Mouse (Mus musculus) urinary bladder, postnatal 14 days (tissue): ENCODE results near the gene Acsm4.
"Not testable (repeated sequence)": the region's sequence is repeated elsewhere in the genome, so short reads cannot be mapped to it uniquely, and the experiment has no call there.

Experiments used
- DNase-seq: peaks from one replicate; pipeline ENCODE4 v3.0.0; 2021; ENCODE audit warnings: low spot score

The Acsm4 gene

GRCm38 (mm10) chr7:119689726-119690125, at the start of gene Acsm4:
Gene Acsm4, plus strand, starts transcription at chr7:119690026.
- no peak for DNase-seq

GRCm38 (mm10) chr7:119642307-119642706, 47.5 kb upstream of the Acsm4 start:
- DNase-seq, result no peak

GRCm38 (mm10) chr7:119667893-119668292, 21.9 kb upstream of the Acsm4 start:
- no peak for DNase-seq

GRCm38 (mm10) chr7:119670395-119670794, 19.4 kb upstream of the Acsm4 start:
- DNase-seq, result no peak

GRCm38 (mm10) chr7:119670925-119671324, 18.9 kb upstream of the Acsm4 start:
- DNase-seq, result no peak

GRCm38 (mm10) chr7:119673465-119673864, 16.4 kb upstream of the Acsm4 start:
- DNase-seq, result peak; percentile 12

- DNase-seq, result no peak
These were observed 9.7 kb upstream of the Acsm4 start for GRCm38 (mm10) chr7:119680107-119680506.

- DNase-seq, result no peak
These were observed 7.1 kb upstream of the Acsm4 start for GRCm38 (mm10) chr7:119682699-119683098.

- no peak for DNase-seq
These were observed 2.5 kb downstream of the Acsm4 start for GRCm38 (mm10) chr7:119692302-119692701.

- DNase-seq, result no peak
These were observed 5.1 kb downstream of the Acsm4 start for GRCm38 (mm10) chr7:119694926-119695325.

- DNase-seq, result no peak
These were observed 24.3 kb downstream of the Acsm4 start for GRCm38 (mm10) chr7:119714111-119714510.

GRCm38 (mm10) chr7:119720253-119720946, 30.6 kb downstream of the Acsm4 start, which contains the start of gene Thumpd1:
Gene Thumpd1, minus strand, starts transcription at chr7:119720798.
- peak; percentile 93 for DNase-seq

- DNase-seq, result no peak
These were observed 31.1 kb downstream of the Acsm4 start for GRCm38 (mm10) chr7:119720947-119721310.

- DNase-seq, result no peak
These were observed 37.8 kb downstream of the Acsm4 start for GRCm38 (mm10) chr7:119727621-119728020.

- not testable (repeated sequence) for DNase-seq
These were observed 41.4 kb downstream of the Acsm4 start for GRCm38 (mm10) chr7:119731262-119731661.

GRCm38 (mm10) chr7:119738877-119739276, 49.1 kb downstream of the Acsm4 start:
- no peak for DNase-seq

GRCm38 (mm10) chr7:119739798-119740468, 50.1 kb downstream of the Acsm4 start:
- not testable (repeated sequence) for DNase-seq

- no peak for DNase-seq
These were observed 54.5 kb downstream of the Acsm4 start for GRCm38 (mm10) chr7:119744321-119744720.

GRCm38 (mm10) chr7:119745869-119746268, 56.0 kb downstream of the Acsm4 start:
- DNase-seq, result no peak

- no peak for DNase-seq
These were observed 58.9 kb downstream of the Acsm4 start for GRCm38 (mm10) chr7:119748761-119749160.

GRCm38 (mm10) chr7:119749942-119750341, 60.1 kb downstream of the Acsm4 start:
- no peak for DNase-seq

- DNase-seq, result no peak
These were observed 63.9 kb downstream of the Acsm4 start for GRCm38 (mm10) chr7:119753696-119754095.

- peak; percentile 14 for DNase-seq
These were observed 70.7 kb downstream of the Acsm4 start, which contains the start of gene Acsm3 for GRCm38 (mm10) chr7:119760527-119760951. Gene Acsm3, plus strand, starts transcription at chr7:119760923.
